Mouse (Mus musculus) forebrain, postnatal 0 days (tissue): ENCODE results near the gene Nuak1. TPM values are rescaled to one million over a fixed set of nuclear protein-coding genes. Genes with fewer than 3 reads are reported as not detected.

Source experiments
- ATAC-seq: fragments of 200-750 bp; cut with Nextera tagmentation; 2 replicates; pipeline ENCODE4 v1.8.0; 2017; ENCODE audit warnings: mild to moderate bottlenecking, moderate library complexity
- DNase-seq: peaks from one replicate; pipeline ENCODE4 v3.0.0-alpha.2; 2015
- H3K27ac ChIP-seq: fragments of 300-500 bp; sonication (generic); 2 replicates; pipeline ENCODE4 v1.5.1; 2014; ENCODE audit warnings: low read depth, mild to moderate bottlenecking, antibody characterized with exemption, low read length, moderate library complexity, mixed read lengths
- H3K27me3 ChIP-seq: fragments of 300-500 bp; sonication (generic); 2 replicates; pipeline ENCODE4 v1.6.1; 2014; ENCODE audit warnings: mild to moderate bottlenecking, low read length, mixed read lengths; ENCODE audit not compliant: insufficient read depth
- H3K36me3 ChIP-seq: fragments of 300-500 bp; sonication (generic); 2 replicates; pipeline ENCODE4 v1.6.1; 2014; ENCODE audit warnings: mild to moderate bottlenecking, moderate library complexity; ENCODE audit not compliant: insufficient read depth
- H3K4me1 ChIP-seq: fragments of 300-500 bp; sonication (generic); 2 replicates; pipeline ENCODE4 v1.6.1; 2014; ENCODE audit warnings: antibody characterized with exemption; ENCODE audit not compliant: insufficient read depth
- H3K4me2 ChIP-seq: fragments of 300-500 bp; sonication (generic); 2 replicates; pipeline ENCODE4 v1.6.1; 2014; ENCODE audit warnings: low read depth, mild to moderate bottlenecking, moderate library complexity
- H3K4me3 ChIP-seq: fragments of 300-500 bp; sonication (generic); 2 replicates; pipeline ENCODE4 v1.5.1; 2014; ENCODE audit warnings: low read depth, low read length, mixed read lengths
- H3K9ac ChIP-seq: fragments of 300-500 bp; sonication (generic); 2 replicates; pipeline ENCODE4 v1.6.1; 2014; ENCODE audit warnings: mild to moderate bottlenecking
- H3K9me3 ChIP-seq: fragments of 300-500 bp; sonication (generic); 2 replicates; pipeline ENCODE4 v1.6.1; 2016; ENCODE audit warnings: low read length
- CTCF ChIP-seq: sonication (generic); IDR thresholded peaks from 2 replicates; pipeline ENCODE4 v1.5.1; 2016; ENCODE audit warnings: antibody characterized with exemption, control low read depth, low read depth
- WGBS: fragments of 180-500 bp; shearing (Covaris S2); extraction: QIAGEN DNeasy Blood & Tissue Kit; methylation state at CpG from one replicate; pipeline ENCODE4 v1.1.7; 2014; 5-methylcytosine and 5-hydroxymethylcytosine counted together
- polyA plus RNA-seq: library from polyadenylated mRNA; unstranded; fragments of >200 nt; fragmentation: Nextera tagmentation; extraction: Ambion mirVana; gene quantifications from 2 replicates; pipeline ENCODE4 v1.2.1, GENCODE M21; 2015
- total RNA-seq: library from RNA; depleted of rRNA; stranded (reverse); fragments of >200 nt; gene quantifications from 2 replicates; pipeline ENCODE4 v1.2.3, GENCODE M21; 2014

Gene Nuak1
- total and polyA plus RNA-seq, 2 experiments from 2014 or later, result 3.7 to 28.7 TPM

- DNase-seq, result peak; percentile 67
- peak overlapping the region; percentile 11; the same call in 1 of the 2 replicates for H3K4me2 ChIP-seq
- H3K4me3 ChIP-seq, result no peak overlapping the region
- 19% methylated on average over 14 of the region's 14 CpGs for WGBS
- no peaks in the 10 kb centered on the region for H3K9me3 ChIP-seq
- H3K36me3 ChIP-seq, result peaks cover 5% of the 10 kb centered on the region; the same call in 1 of the 2 replicates
- H3K9ac ChIP-seq, result no peak overlapping the region
- peaks cover 40% of the 10 kb centered on the region for H3K4me1 ChIP-seq
- no peaks in the 10 kb centered on the region for H3K27me3 ChIP-seq
- H3K27ac ChIP-seq, result peak overlapping the region; percentile 1
- peak; percentile 55 for TF ChIP-seq CTCF
- ATAC-seq, result peak; percentile 30; the same call in 1 of the 2 replicates
Observed at GRCm38 (mm10) chr10:84392027-84392722, 48.2 kb downstream of the Nuak1 start.

GRCm38 (mm10) chr10:84389707-84390106 lies 50.7 kb downstream of the Nuak1 start:
- Histone ChIP-seq H3K27ac (no peak overlapping the region), H3K9me3 (no peaks in the 10 kb centered on the region), H3K27me3 (no peaks in the 10 kb centered on the region), H3K4me1 (peaks cover 31% of the 10 kb centered on the region), H3K4me2 (no peak overlapping the region), H3K4me3 (no peak overlapping the region), H3K36me3 (peaks cover 12% of the 10 kb centered on the region; the same call in 1 of the 2 replicates), H3K9ac (no peak overlapping the region)
- WGBS, result 58% methylated on average over 5 of the region's 5 CpGs
- no peak for DNase-seq
- TF ChIP-seq CTCF, result no peak
- no peak for ATAC-seq

- Histone ChIP-seq H3K9ac (0 out of 2 replicates have a peak overlapping the region, but pooled peaks have one; percentile 14), H3K4me3 (no peak overlapping the region), H3K9me3 (no peaks in the 10 kb centered on the region), H3K4me1 (peaks cover 31% of the 10 kb centered on the region), H3K27me3 (no peaks in the 10 kb centered on the region), H3K4me2 (peak overlapping the region; percentile 21; the same call in 1 of the 2 replicates), H3K36me3 (peaks cover 12% of the 10 kb centered on the region; the same call in 1 of the 2 replicates), H3K27ac (peak overlapping the region; percentile 65)
- 43% methylated on average over 22 of the region's 22 CpGs for WGBS
- TF ChIP-seq CTCF, result no peak
- 0 out of 2 replicates have a peak, but pooled peaks have one; percentile 10 for ATAC-seq
- no peak for DNase-seq
Observed at GRCm38 (mm10) chr10:84388357-84389141, 51.8 kb downstream of the Nuak1 start.

- Histone ChIP-seq H3K27me3 (no peaks in the 10 kb centered on the region), H3K9ac (no peak overlapping the region), H3K27ac (peak overlapping the region; percentile 65), H3K36me3 (peaks cover 12% of the 10 kb centered on the region; the same call in 1 of the 2 replicates), H3K4me3 (no peak overlapping the region), H3K4me2 (no peak overlapping the region), H3K4me1 (peaks cover 31% of the 10 kb centered on the region), H3K9me3 (no peaks in the 10 kb centered on the region)
- DNase-seq, result peak; percentile 75
- WGBS, result 29% methylated on average over 4 of the region's 4 CpGs
- peak; percentile 74 for ATAC-seq
- TF ChIP-seq CTCF, result peak; percentile 24; the same call in 1 of the 2 replicates
Observed at GRCm38 (mm10) chr10:84387338-84387737, 53.1 kb downstream of the Nuak1 start.

- Histone ChIP-seq H3K27ac (peak overlapping the region; percentile 65), H3K36me3 (peaks cover 12% of the 10 kb centered on the region; the same call in 1 of the 2 replicates), H3K4me1 (peaks cover 31% of the 10 kb centered on the region), H3K4me3 (no peak overlapping the region), H3K4me2 (no peak overlapping the region), H3K9ac (no peak overlapping the region), H3K27me3 (no peaks in the 10 kb centered on the region), H3K9me3 (no peaks in the 10 kb centered on the region)
- no peak for TF ChIP-seq CTCF
- DNase-seq (no peak), ATAC-seq (no peak)
- 55% methylated on average over 13 of the region's 13 CpGs for WGBS
Observed at GRCm38 (mm10) chr10:84386625-84387242, 53.7 kb downstream of the Nuak1 start.

GRCm38 (mm10) chr10:84386214-84386613 lies 54.2 kb downstream of the Nuak1 start:
- Histone ChIP-seq H3K27me3 (no peaks in the 10 kb centered on the region), H3K4me3 (no peak overlapping the region), H3K4me1 (peaks cover 31% of the 10 kb centered on the region), H3K9ac (no peak overlapping the region), H3K4me2 (no peak overlapping the region), H3K27ac (no peak overlapping the region), H3K9me3 (no peaks in the 10 kb centered on the region), H3K36me3 (peaks cover 8% of the 10 kb centered on the region; the same call in 1 of the 2 replicates)
- ATAC-seq (no peak), DNase-seq (no peak)
- no peak for TF ChIP-seq CTCF
- WGBS, result 45% methylated on average over 3 of the region's 3 CpGs
